Mouse (Mus musculus) fat pad, adult 2 months (tissue): ENCODE results near the gene Cdh13.
A peak's percentile ranks its signal among the peaks of the same experiment; 100 is the strongest.
"Not testable (repeated sequence)": the region's sequence is repeated elsewhere in the genome, so short reads cannot be mapped to it uniquely, and the experiment has no call there.

Experiments used
- DNase-seq: peaks from one replicate; pipeline ENCODE4 v3.0.0-alpha.2; 2011; ENCODE audit warnings: low read depth, low spot score; ENCODE audit errors: extremely low read depth

The Cdh13 gene

GRCm38 (mm10) chr8:119323215-119323614 is 1039.7 kb downstream of the Cdh13 start:
- DNase-seq = no peak

- DNase-seq = no peak
These were observed 1056.0 kb downstream of the Cdh13 start for GRCm38 (mm10) chr8:119339546-119339945.

GRCm38 (mm10) chr8:119343606-119344005 is 1060.1 kb downstream of the Cdh13 start:
- DNase-seq = no peak

- DNase-seq = peak; percentile 67
These were observed 1060.8 kb downstream of the Cdh13 start, which contains the start of gene Hsbp1 for GRCm38 (mm10) chr8:119344190-119344856. Gene Hsbp1, plus strand, starts transcription at chr8:119344488.

GRCm38 (mm10) chr8:119345029-119345682 is 1061.6 kb downstream of the Cdh13 start:
- DNase-seq = no peak

- no peak for DNase-seq
These were observed 1062.1 kb downstream of the Cdh13 start for GRCm38 (mm10) chr8:119345683-119346075.

GRCm38 (mm10) chr8:119351647-119352046 is 1068.1 kb downstream of the Cdh13 start:
- DNase-seq = no peak

GRCm38 (mm10) chr8:119352977-119353658 is 1069.6 kb downstream of the Cdh13 start:
- no peak for DNase-seq

- no peak for DNase-seq
These were observed 1070.1 kb downstream of the Cdh13 start for GRCm38 (mm10) chr8:119353659-119354023.

- not testable (repeated sequence) for DNase-seq
These were observed 1073.1 kb downstream of the Cdh13 start for GRCm38 (mm10) chr8:119356631-119357030.

- no peak for DNase-seq
These were observed 1074.6 kb downstream of the Cdh13 start for GRCm38 (mm10) chr8:119358175-119358574.

GRCm38 (mm10) chr8:119358836-119359235 is 1075.3 kb downstream of the Cdh13 start:
- DNase-seq = no peak

- no peak for DNase-seq
These were observed 1077.3 kb downstream of the Cdh13 start for GRCm38 (mm10) chr8:119360686-119361295.
